Mouse (Mus musculus) embryonic facial prominence, embryonic 12.5 days (tissue): ENCODE data around the gene Galnt6. TPM values are rescaled to one million over a fixed set of nuclear protein-coding genes. Genes with fewer than 3 reads are reported as not detected.
A peak's percentile ranks its signal among the peaks of the same experiment; 100 is the strongest.

Experiments used
- ATAC-seq: fragments of 200-750 bp; cut with Nextera tagmentation; 2 replicates; pipeline ENCODE4 v1.8.0; 2017; ENCODE audit not compliant: insufficient number of reproducible peaks, insufficient read depth, low FRiP score, low TSS enrichment
- H3K27ac ChIP-seq: fragments of 300-500 bp; sonication (generic); 2 replicates; pipeline ENCODE4 v1.5.1; 2016; ENCODE audit warnings: mild to moderate bottlenecking
- H3K27me3 ChIP-seq: fragments of 300-500 bp; sonication (generic); 2 replicates; pipeline ENCODE4 v1.6.1; 2016; ENCODE audit warnings: mild to moderate bottlenecking, moderate library complexity
- H3K36me3 ChIP-seq: fragments of 300-500 bp; sonication (generic); 2 replicates; pipeline ENCODE4 v1.6.1; 2016; ENCODE audit warnings: mild to moderate bottlenecking
- H3K4me1 ChIP-seq: fragments of 300-500 bp; sonication (generic); 2 replicates; pipeline ENCODE4 v1.6.1; 2016
- H3K4me2 ChIP-seq: fragments of 300-500 bp; sonication (generic); replicated peaks from 2 replicates; pipeline ENCODE4 v1.6.1; 2016; ENCODE audit warnings: mild to moderate bottlenecking, moderate library complexity
- H3K4me3 ChIP-seq: fragments of 300-500 bp; sonication (generic); 2 replicates; pipeline ENCODE4 v1.5.1; 2016; ENCODE audit warnings: mild to moderate bottlenecking
- H3K9ac ChIP-seq: fragments of 300-500 bp; sonication (generic); 2 replicates; pipeline ENCODE4 v1.6.1; 2016; ENCODE audit warnings: mild to moderate bottlenecking, moderate library complexity
- H3K9me3 ChIP-seq: fragments of 300-500 bp; sonication (generic); 2 replicates; pipeline ENCODE4 v1.6.1; 2016; ENCODE audit warnings: mild to moderate bottlenecking, moderate library complexity
- WGBS: fragments of 180-500 bp; shearing (Covaris S2); methylation state at CpG from one replicate; pipeline ENCODE4 v1.1.7; 2016; 5-methylcytosine and 5-hydroxymethylcytosine counted together
- polyA plus RNA-seq: library from polyadenylated mRNA; unstranded; fragments of >200 nt; fragmentation: Nextera tagmentation; extraction: Ambion mirVana; gene quantifications from 2 replicates; pipeline ENCODE4 v1.2.1, GENCODE M21; 2016

Galnt6 gene
- polyA plus RNA-seq, 1 experiment from 2014 or later, result 0.40 TPM

- Histone ChIP-seq H3K27me3 (no peaks in the 10 kb centered on the region), H3K9me3 (no peaks in the 10 kb centered on the region), H3K36me3 (no peaks in the 10 kb centered on the region), H3K27ac (no peak overlapping the region), H3K4me3 (no peak overlapping the region), H3K4me2 (no peak overlapping the region), H3K4me1 (peaks cover 19% of the 10 kb centered on the region), H3K9ac (no peak overlapping the region)
- ATAC-seq, result no peak
- WGBS, result 75% methylated on average over 2 of the region's 2 CpGs
Observed at GRCm38 (mm10) chr15:100752439-100752838, 23.3 kb upstream of the Galnt6 start.

- Histone ChIP-seq H3K4me2 (no peak overlapping the region), H3K9ac (no peak overlapping the region), H3K4me3 (no peak overlapping the region), H3K36me3 (no peaks in the 10 kb centered on the region), H3K27me3 (no peaks in the 10 kb centered on the region), H3K27ac (no peak overlapping the region), H3K9me3 (no peaks in the 10 kb centered on the region), H3K4me1 (peaks cover 12% of the 10 kb centered on the region)
- no peak for ATAC-seq
- whole genome bisulfite sequencing, result 74% methylated on average over 10 of the region's 10 CpGs
Observed at GRCm38 (mm10) chr15:100749751-100750538, 20.8 kb upstream of the Galnt6 start.

- ATAC-seq, result no peak
- H3K4me1 ChIP-seq, result peaks cover 6% of the 10 kb centered on the region
- WGBS, result 88% methylated on average over 3 of the region's 3 CpGs
Observed at GRCm38 (mm10) chr15:100748584-100748983, 19.4 kb upstream of the Galnt6 start.

GRCm38 (mm10) chr15:100747121-100747963 is 18.2 kb upstream of the Galnt6 start:
- ATAC-seq, result no peak
- Histone ChIP-seq H3K27ac (no peak overlapping the region), H3K36me3 (no peaks in the 10 kb centered on the region), H3K9me3 (no peaks in the 10 kb centered on the region), H3K4me1 (peaks cover 6% of the 10 kb centered on the region), H3K9ac (no peak overlapping the region), H3K4me2 (peak overlapping the region; percentile 47), H3K27me3 (no peaks in the 10 kb centered on the region), H3K4me3 (peak overlapping the region; percentile 32)
- WGBS, result 4% methylated on average over 26 of the region's 27 CpGs

More at GRCm38 (mm10) chr15:100748584-100748983, 19.4 kb upstream of the Galnt6 start:
- Histone ChIP-seq H3K36me3 (no peaks in the 10 kb centered on the region), H3K4me2 (no peak overlapping the region), H3K9me3 (no peaks in the 10 kb centered on the region), H3K27ac (no peak overlapping the region), H3K4me3 (no peak overlapping the region), H3K27me3 (no peaks in the 10 kb centered on the region), H3K9ac (no peak overlapping the region)

- 35% methylated on average over 6 of the region's 6 CpGs for WGBS
- Histone ChIP-seq H3K27me3 (no peaks in the 10 kb centered on the region), H3K4me1 (peaks cover 6% of the 10 kb centered on the region), H3K4me2 (peak overlapping the region; percentile 47), H3K4me3 (peak overlapping the region; percentile 32), H3K27ac (no peak overlapping the region), H3K9ac (no peak overlapping the region), H3K36me3 (no peaks in the 10 kb centered on the region), H3K9me3 (no peaks in the 10 kb centered on the region)
- ATAC-seq, result no peak
Observed at GRCm38 (mm10) chr15:100746478-100747120, 17.4 kb upstream of the Galnt6 start.

- Histone ChIP-seq H3K4me2 (no peak overlapping the region), H3K9me3 (no peaks in the 10 kb centered on the region), H3K27me3 (no peaks in the 10 kb centered on the region), H3K36me3 (no peaks in the 10 kb centered on the region), H3K4me1 (peaks cover 6% of the 10 kb centered on the region), H3K4me3 (no peak overlapping the region), H3K27ac (no peak overlapping the region), H3K9ac (no peak overlapping the region)
- 89% methylated on average over 6 of the region's 6 CpGs for WGBS
- ATAC-seq, result no peak
Observed at GRCm38 (mm10) chr15:100743238-100743637, 14.1 kb upstream of the Galnt6 start.

- WGBS, result 86% methylated on average over 6 of the region's 6 CpGs
- Histone ChIP-seq H3K4me2 (no peak overlapping the region), H3K4me1 (no peaks in the 10 kb centered on the region), H3K9ac (no peak overlapping the region), H3K27ac (no peak overlapping the region), H3K4me3 (no peak overlapping the region), H3K36me3 (no peaks in the 10 kb centered on the region), H3K27me3 (no peaks in the 10 kb centered on the region), H3K9me3 (no peaks in the 10 kb centered on the region)
- ATAC-seq, result no peak
Observed at GRCm38 (mm10) chr15:100739442-100739841, 10.3 kb upstream of the Galnt6 start.

- H3K4me3 ChIP-seq, result no peak overlapping the region
- H3K27ac ChIP-seq, result no peak overlapping the region
- no peaks in the 10 kb centered on the region for H3K27me3 ChIP-seq
- H3K9me3 ChIP-seq, result no peaks in the 10 kb centered on the region
- no peaks in the 10 kb centered on the region for H3K36me3 ChIP-seq
- H3K4me2 ChIP-seq, result no peak overlapping the region
- H3K4me1 ChIP-seq, result no peaks in the 10 kb centered on the region
- ATAC-seq, result no peak
- WGBS, result 82% methylated on average over 7 of the region's 7 CpGs
- no peak overlapping the region for H3K9ac ChIP-seq
Observed at GRCm38 (mm10) chr15:100738351-100738781, 9.2 kb upstream of the Galnt6 start.

GRCm38 (mm10) chr15:100737667-100738066 is 8.5 kb upstream of the Galnt6 start:
- Histone ChIP-seq H3K27me3 (0 out of 2 replicates have a peak, but pooled peaks cover 3% of the 10 kb centered on the region), H3K4me2 (no peak overlapping the region), H3K9me3 (no peaks in the 10 kb centered on the region), H3K27ac (no peak overlapping the region), H3K9ac (no peak overlapping the region), H3K36me3 (no peaks in the 10 kb centered on the region), H3K4me1 (no peaks in the 10 kb centered on the region), H3K4me3 (no peak overlapping the region)
- WGBS, result 90% methylated on average over 3 of the region's 3 CpGs
- ATAC-seq, result no peak

- H3K4me3 ChIP-seq, result no peak overlapping the region
- H3K27me3 ChIP-seq, result peaks cover 12% of the 10 kb centered on the region
- no peak for ATAC-seq
- H3K4me1 ChIP-seq, result no peaks in the 10 kb centered on the region
- no peaks in the 10 kb centered on the region for H3K9me3 ChIP-seq
- H3K27ac ChIP-seq, result no peak overlapping the region
- no peaks in the 10 kb centered on the region for H3K36me3 ChIP-seq
- no peak overlapping the region for H3K4me2 ChIP-seq
- 89% methylated on average over 9 of the region's 9 CpGs for WGBS
- H3K9ac ChIP-seq, result no peak overlapping the region
Observed at GRCm38 (mm10) chr15:100735953-100736300, 6.8 kb upstream of the Galnt6 start.

- no peak overlapping the region for H3K9ac ChIP-seq
- H3K4me1 ChIP-seq, result no peaks in the 10 kb centered on the region
- H3K9me3 ChIP-seq, result no peaks in the 10 kb centered on the region
- no peak overlapping the region for H3K27ac ChIP-seq
- no peak for ATAC-seq
- no peak overlapping the region for H3K4me2 ChIP-seq
- 88% methylated on average over 14 of the region's 15 CpGs for WGBS
- H3K4me3 ChIP-seq, result no peak overlapping the region
- no peaks in the 10 kb centered on the region for H3K36me3 ChIP-seq
- peaks cover 18% of the 10 kb centered on the region for H3K27me3 ChIP-seq
Observed at GRCm38 (mm10) chr15:100735095-100735952, 6.1 kb upstream of the Galnt6 start.
